Mouse (Mus musculus): ENCODE measurements at regions not wholly inside any gene's neighbourhood (a gene's known extent, or its start where the extent isn't known, plus 50 kb on each side); places are given as distances from the start of the nearest gene placed in this dataset.

- Histone ChIP-seq H3K4me1 (ENCODE audit: control insufficient read depth, insufficient read depth, low read length) (no peaks in the 10 kb centered on the region), H3K36me3 (ENCODE audit: control insufficient read depth, insufficient read depth, low read length, poor library complexity, severe bottlenecking) (no peaks in the 10 kb centered on the region), H3K27ac (ENCODE audit: insufficient read depth, low read length) (0 out of 2 replicates have a peak overlapping the region, but pooled peaks have one; percentile 33), H3K4me3 (ENCODE audit: low read depth, low read length) (no peak overlapping the region), H3K27me3 (ENCODE audit: control insufficient read depth, insufficient read depth, low read length, poor library complexity, severe bottlenecking) (no peaks in the 10 kb centered on the region), H3K9ac (ENCODE audit: low read depth, poor library complexity, severe bottlenecking) (no peak overlapping the region), H3K9me3 (replicated peaks; ENCODE audit: control insufficient read depth, insufficient read depth, low read length, poor library complexity, severe bottlenecking) (peaks cover 13% of the 10 kb centered on the region)
- TF ChIP-seq EP300 (IDR thresholded peaks at IDR 0.05; ENCODE audit: insufficient read depth, low read depth, low read length) (no peak), POLR2A (IDR thresholded peaks at IDR 0.05; ENCODE audit: insufficient read depth, low read length) (no peak), CTCF (IDR thresholded peaks at IDR 0.05; ENCODE audit: low read depth, low read length) (no peak)
Observed at GRCm38 (mm10) chr2:45205211-45205610, 88.0 kb upstream of the Zeb2 start.

- no peak overlapping the region for H3K4me3 ChIP-seq (ENCODE audit: low read depth, low read length)
- TF ChIP-seq POLR2A (IDR thresholded peaks at IDR 0.05; ENCODE audit: insufficient read depth, low read length): no peak
- H3K4me1 ChIP-seq (ENCODE audit: control insufficient read depth, insufficient read depth, low read length): no peaks in the 10 kb centered on the region
- no peak overlapping the region for H3K9ac ChIP-seq (ENCODE audit: low read depth, poor library complexity, severe bottlenecking)
- no peaks in the 10 kb centered on the region for H3K27me3 ChIP-seq (ENCODE audit: control insufficient read depth, insufficient read depth, low read length, poor library complexity, severe bottlenecking)
- H3K36me3 ChIP-seq (ENCODE audit: control insufficient read depth, insufficient read depth, low read length, poor library complexity, severe bottlenecking): no peaks in the 10 kb centered on the region
- H3K27ac ChIP-seq (ENCODE audit: insufficient read depth, low read length): no peak overlapping the region
- no peaks in the 10 kb centered on the region for H3K9me3 ChIP-seq (replicated peaks; ENCODE audit: control insufficient read depth, insufficient read depth, low read length, poor library complexity, severe bottlenecking)
Observed at GRCm38 (mm10) chr2:45197955-45198631, 80.9 kb upstream of the Zeb2 start.

- Histone ChIP-seq H3K4me3 (ENCODE audit: low read depth, low read length) (no peak overlapping the region), H3K27ac (ENCODE audit: insufficient read depth, low read length) (no peak overlapping the region), H3K36me3 (ENCODE audit: control insufficient read depth, insufficient read depth, low read length, poor library complexity, severe bottlenecking) (no peaks in the 10 kb centered on the region), H3K9me3 (replicated peaks; ENCODE audit: control insufficient read depth, insufficient read depth, low read length, poor library complexity, severe bottlenecking) (no peaks in the 10 kb centered on the region), H3K9ac (ENCODE audit: low read depth, poor library complexity, severe bottlenecking) (no peak overlapping the region), H3K4me1 (ENCODE audit: control insufficient read depth, insufficient read depth, low read length) (no peaks in the 10 kb centered on the region), H3K27me3 (ENCODE audit: control insufficient read depth, insufficient read depth, low read length, poor library complexity, severe bottlenecking) (no peaks in the 10 kb centered on the region)
- TF ChIP-seq EP300 (IDR thresholded peaks at IDR 0.05; ENCODE audit: insufficient read depth, low read depth, low read length) (no peak), CTCF (IDR thresholded peaks at IDR 0.05; ENCODE audit: low read depth, low read length) (no peak), POLR2A (IDR thresholded peaks at IDR 0.05; ENCODE audit: insufficient read depth, low read length) (no peak)
Observed at GRCm38 (mm10) chr2:45197342-45197741, 80.1 kb upstream of the Zeb2 start.

- Histone ChIP-seq H3K4me3 (ENCODE audit: low read depth, low read length) (no peak overlapping the region), H3K27ac (ENCODE audit: insufficient read depth, low read length) (no peak overlapping the region), H3K9ac (ENCODE audit: low read depth, poor library complexity, severe bottlenecking) (no peak overlapping the region), H3K9me3 (replicated peaks; ENCODE audit: control insufficient read depth, insufficient read depth, low read length, poor library complexity, severe bottlenecking) (no peaks in the 10 kb centered on the region), H3K27me3 (ENCODE audit: control insufficient read depth, insufficient read depth, low read length, poor library complexity, severe bottlenecking) (no peaks in the 10 kb centered on the region), H3K4me1 (ENCODE audit: control insufficient read depth, insufficient read depth, low read length) (no peaks in the 10 kb centered on the region), H3K36me3 (ENCODE audit: control insufficient read depth, insufficient read depth, low read length, poor library complexity, severe bottlenecking) (no peaks in the 10 kb centered on the region)
- TF ChIP-seq EP300 (IDR thresholded peaks at IDR 0.05; ENCODE audit: insufficient read depth, low read depth, low read length): no peak
- TF ChIP-seq POLR2A (IDR thresholded peaks at IDR 0.05; ENCODE audit: insufficient read depth, low read length): no peak
- no peak for TF ChIP-seq CTCF (IDR thresholded peaks at IDR 0.05; ENCODE audit: low read depth, low read length)
Observed at GRCm38 (mm10) chr2:45196511-45196910, 79.3 kb upstream of the Zeb2 start.

- Histone ChIP-seq H3K36me3 (ENCODE audit: control insufficient read depth, insufficient read depth, low read length, poor library complexity, severe bottlenecking) (no peaks in the 10 kb centered on the region), H3K27ac (ENCODE audit: insufficient read depth, low read length) (no peak overlapping the region), H3K4me3 (ENCODE audit: low read depth, low read length) (no peak overlapping the region), H3K9me3 (replicated peaks; ENCODE audit: control insufficient read depth, insufficient read depth, low read length, poor library complexity, severe bottlenecking) (no peaks in the 10 kb centered on the region), H3K4me1 (ENCODE audit: control insufficient read depth, insufficient read depth, low read length) (no peaks in the 10 kb centered on the region), H3K27me3 (ENCODE audit: control insufficient read depth, insufficient read depth, low read length, poor library complexity, severe bottlenecking) (no peaks in the 10 kb centered on the region), H3K9ac (ENCODE audit: low read depth, poor library complexity, severe bottlenecking) (no peak overlapping the region)
- no peak for TF ChIP-seq CTCF (IDR thresholded peaks at IDR 0.05; ENCODE audit: low read depth, low read length)
Observed at GRCm38 (mm10) chr2:45194335-45194734, 77.1 kb upstream of the Zeb2 start.

- no peak overlapping the region for H3K27ac ChIP-seq (ENCODE audit: insufficient read depth, low read length)
- H3K4me1 ChIP-seq (ENCODE audit: control insufficient read depth, insufficient read depth, low read length): no peaks in the 10 kb centered on the region
- no peak overlapping the region for H3K9ac ChIP-seq (ENCODE audit: low read depth, poor library complexity, severe bottlenecking)
- TF ChIP-seq POLR2A (IDR thresholded peaks at IDR 0.05; ENCODE audit: insufficient read depth, low read length): no peak
- no peak for TF ChIP-seq CTCF (IDR thresholded peaks at IDR 0.05; ENCODE audit: low read depth, low read length)
- no peak for TF ChIP-seq EP300 (IDR thresholded peaks at IDR 0.05; ENCODE audit: insufficient read depth, low read depth, low read length)
- H3K4me3 ChIP-seq (ENCODE audit: low read depth, low read length): no peak overlapping the region
- no peaks in the 10 kb centered on the region for H3K9me3 ChIP-seq (replicated peaks; ENCODE audit: control insufficient read depth, insufficient read depth, low read length, poor library complexity, severe bottlenecking)
- H3K27me3 ChIP-seq (ENCODE audit: control insufficient read depth, insufficient read depth, low read length, poor library complexity, severe bottlenecking): no peaks in the 10 kb centered on the region; the same call in 1 of the 2 replicates
- H3K36me3 ChIP-seq (ENCODE audit: control insufficient read depth, insufficient read depth, low read length, poor library complexity, severe bottlenecking): no peaks in the 10 kb centered on the region
Observed at GRCm38 (mm10) chr2:45185621-45185999, 68.4 kb upstream of the Zeb2 start.
